Mouse (Mus musculus): ENCODE results near the gene Abca9. TPM values are rescaled to one million over a fixed set of nuclear protein-coding genes. Genes with fewer than 3 reads are reported as not detected.

The Abca9 gene
- polyA plus RNA-seq, 1 experiment, result 1.1 TPM

GRCm38 (mm10) chr11:110165822-110166221, 2.2 kb downstream of the Abca9 start:
- Histone ChIP-seq H3K27me3 (ENCODE audit: control insufficient read depth, insufficient read depth, low read length) (no peaks in the 10 kb centered on the region), H3K4me1 (ENCODE audit: control insufficient read depth, insufficient read depth, insufficient read length) (no peaks in the 10 kb centered on the region), H3K4me3 (ENCODE audit: extremely low read depth, insufficient read depth, insufficient read length) (no peak overlapping the region), H3K36me3 (ENCODE audit: control insufficient read depth, insufficient read depth, low read length) (no peaks in the 10 kb centered on the region), H3K27ac (ENCODE audit: insufficient read depth, low read length) (no peak overlapping the region)
- no peak for DNase-seq (ENCODE audit: low read depth in 1 of 2, low spot score in 2 of 2)
- TF ChIP-seq CTCF (IDR thresholded peaks at IDR 0.05; ENCODE audit: extremely low read depth, insufficient read depth, insufficient read length, insufficient replicate concordance) (no peak), POLR2A (IDR thresholded peaks at IDR 0.05; ENCODE audit: low read depth, low read length) (no peak)
- WGBS, result 15% methylated on average over 3 of the region's 3 CpGs

- no peak for DNase-seq (ENCODE audit: low read depth in 1 of 2, low spot score in 2 of 2)
- Histone ChIP-seq H3K36me3 (ENCODE audit: control insufficient read depth, insufficient read depth, low read length) (no peaks in the 10 kb centered on the region), H3K27ac (ENCODE audit: insufficient read depth, low read length) (no peak overlapping the region), H3K4me1 (ENCODE audit: control insufficient read depth, insufficient read depth, insufficient read length) (no peaks in the 10 kb centered on the region), H3K4me3 (ENCODE audit: extremely low read depth, insufficient read depth, insufficient read length) (no peak overlapping the region), H3K27me3 (ENCODE audit: control insufficient read depth, insufficient read depth, low read length) (no peaks in the 10 kb centered on the region)
- no peak for TF ChIP-seq POLR2A (IDR thresholded peaks at IDR 0.05; ENCODE audit: low read depth, low read length)
- TF ChIP-seq CTCF (IDR thresholded peaks at IDR 0.05; ENCODE audit: extremely low read depth, insufficient read depth, insufficient read length, insufficient replicate concordance), result no peak
These were observed 2.6 kb downstream of the Abca9 start for GRCm38 (mm10) chr11:110165409-110165808.

GRCm38 (mm10) chr11:110157059-110157458, 10.9 kb downstream of the Abca9 start:
- H3K4me3 ChIP-seq (ENCODE audit: extremely low read depth, insufficient read depth, insufficient read length), result no peak overlapping the region
- H3K27me3 ChIP-seq (ENCODE audit: control insufficient read depth, insufficient read depth, low read length), result no peaks in the 10 kb centered on the region
- H3K4me1 ChIP-seq (ENCODE audit: control insufficient read depth, insufficient read depth, insufficient read length), result no peaks in the 10 kb centered on the region
- DNase-seq (ENCODE audit: low read depth in 1 of 2, low spot score in 2 of 2), result no peak
- 66% methylated on average over 6 of the region's 6 CpGs for WGBS
- no peaks in the 10 kb centered on the region for H3K36me3 ChIP-seq (ENCODE audit: control insufficient read depth, insufficient read depth, low read length)
- H3K27ac ChIP-seq (ENCODE audit: insufficient read depth, low read length), result no peak overlapping the region
- TF ChIP-seq POLR2A (IDR thresholded peaks at IDR 0.05; ENCODE audit: low read depth, low read length), result no peak
- no peak for TF ChIP-seq CTCF (IDR thresholded peaks at IDR 0.05; ENCODE audit: extremely low read depth, insufficient read depth, insufficient read length, insufficient replicate concordance)

GRCm38 (mm10) chr11:110155985-110156384, 12.0 kb downstream of the Abca9 start:
- 95% methylated on average over 11 of the region's 11 CpGs for WGBS
- Histone ChIP-seq H3K4me1 (ENCODE audit: control insufficient read depth, insufficient read depth, insufficient read length) (no peaks in the 10 kb centered on the region), H3K4me3 (ENCODE audit: extremely low read depth, insufficient read depth, insufficient read length) (no peak overlapping the region), H3K36me3 (ENCODE audit: control insufficient read depth, insufficient read depth, low read length) (no peaks in the 10 kb centered on the region), H3K27ac (ENCODE audit: insufficient read depth, low read length) (no peak overlapping the region), H3K27me3 (ENCODE audit: control insufficient read depth, insufficient read depth, low read length) (no peaks in the 10 kb centered on the region)
- no peak for TF ChIP-seq CTCF (IDR thresholded peaks at IDR 0.05; ENCODE audit: extremely low read depth, insufficient read depth, insufficient read length, insufficient replicate concordance)
- TF ChIP-seq POLR2A (IDR thresholded peaks at IDR 0.05; ENCODE audit: low read depth, low read length), result no peak
- DNase-seq (ENCODE audit: low read depth in 1 of 2, low spot score in 2 of 2), result no peak

GRCm38 (mm10) chr11:110147640-110148039, 20.4 kb downstream of the Abca9 start:
- no peak overlapping the region for H3K27ac ChIP-seq (ENCODE audit: insufficient read depth, low read length)
- no peaks in the 10 kb centered on the region for H3K4me1 ChIP-seq (ENCODE audit: control insufficient read depth, insufficient read depth, insufficient read length)
- WGBS, result 90% methylated on average over 5 of the region's 5 CpGs
- no peak for TF ChIP-seq CTCF (IDR thresholded peaks at IDR 0.05; ENCODE audit: extremely low read depth, insufficient read depth, insufficient read length, insufficient replicate concordance)
- no peak for TF ChIP-seq POLR2A (IDR thresholded peaks at IDR 0.05; ENCODE audit: low read depth, low read length)
- H3K27me3 ChIP-seq (ENCODE audit: control insufficient read depth, insufficient read depth, low read length), result no peaks in the 10 kb centered on the region
- DNase-seq (ENCODE audit: low read depth in 1 of 2, low spot score in 2 of 2), result no peak
- H3K4me3 ChIP-seq (ENCODE audit: extremely low read depth, insufficient read depth, insufficient read length), result no peak overlapping the region
- H3K36me3 ChIP-seq (ENCODE audit: control insufficient read depth, insufficient read depth, low read length), result no peaks in the 10 kb centered on the region

- TF ChIP-seq CTCF (IDR thresholded peaks at IDR 0.05; ENCODE audit: extremely low read depth, insufficient read depth, insufficient read length, insufficient replicate concordance) (no peak), POLR2A (IDR thresholded peaks at IDR 0.05; ENCODE audit: low read depth, low read length) (no peak)
- Histone ChIP-seq H3K4me1 (ENCODE audit: control insufficient read depth, insufficient read depth, insufficient read length) (no peaks in the 10 kb centered on the region), H3K36me3 (ENCODE audit: control insufficient read depth, insufficient read depth, low read length) (no peaks in the 10 kb centered on the region), H3K27ac (ENCODE audit: insufficient read depth, low read length) (no peak overlapping the region), H3K27me3 (ENCODE audit: control insufficient read depth, insufficient read depth, low read length) (no peaks in the 10 kb centered on the region), H3K4me3 (ENCODE audit: extremely low read depth, insufficient read depth, insufficient read length) (no peak overlapping the region)
- WGBS, result 84% methylated on average over 11 of the region's 11 CpGs
- DNase-seq (ENCODE audit: low read depth in 1 of 2, low spot score in 2 of 2), result no peak
These were observed 22.6 kb downstream of the Abca9 start for GRCm38 (mm10) chr11:110145421-110145820.

GRCm38 (mm10) chr11:110130760-110131159, 37.2 kb downstream of the Abca9 start:
- WGBS, result 86% methylated on average over 5 of the region's 5 CpGs
- no peak overlapping the region for H3K4me3 ChIP-seq (ENCODE audit: extremely low read depth, insufficient read depth, insufficient read length)
- no peak overlapping the region for H3K27ac ChIP-seq (ENCODE audit: insufficient read depth, low read length)
- no peaks in the 10 kb centered on the region for H3K36me3 ChIP-seq (ENCODE audit: control insufficient read depth, insufficient read depth, low read length)
- DNase-seq (ENCODE audit: low read depth in 1 of 2, low spot score in 2 of 2), result no peak
- TF ChIP-seq POLR2A (IDR thresholded peaks at IDR 0.05; ENCODE audit: low read depth, low read length), result no peak
- TF ChIP-seq CTCF (IDR thresholded peaks at IDR 0.05; ENCODE audit: extremely low read depth, insufficient read depth, insufficient read length, insufficient replicate concordance), result no peak
- no peaks in the 10 kb centered on the region for H3K27me3 ChIP-seq (ENCODE audit: control insufficient read depth, insufficient read depth, low read length)
- no peaks in the 10 kb centered on the region for H3K4me1 ChIP-seq (ENCODE audit: control insufficient read depth, insufficient read depth, insufficient read length)
